Mouse (Mus musculus) embryonic facial prominence, embryonic 12.5 days (tissue): ENCODE results near the gene Nelfe. TPM values are rescaled to one million over a fixed set of nuclear protein-coding genes. Genes with fewer than 3 reads are reported as not detected.

Experiments used
- ATAC-seq: fragments of 200-750 bp; cut with Nextera tagmentation; 2 replicates; pipeline ENCODE4 v1.8.0; 2017; ENCODE audit not compliant: insufficient number of reproducible peaks, insufficient read depth, low FRiP score, low TSS enrichment
- H3K27ac ChIP-seq: fragments of 300-500 bp; sonication (generic); 2 replicates; pipeline ENCODE4 v1.5.1; 2016; ENCODE audit warnings: mild to moderate bottlenecking
- H3K27me3 ChIP-seq: fragments of 300-500 bp; sonication (generic); 2 replicates; pipeline ENCODE4 v1.6.1; 2016; ENCODE audit warnings: mild to moderate bottlenecking, moderate library complexity
- H3K36me3 ChIP-seq: fragments of 300-500 bp; sonication (generic); 2 replicates; pipeline ENCODE4 v1.6.1; 2016; ENCODE audit warnings: mild to moderate bottlenecking
- H3K4me1 ChIP-seq: fragments of 300-500 bp; sonication (generic); 2 replicates; pipeline ENCODE4 v1.6.1; 2016
- H3K4me2 ChIP-seq: fragments of 300-500 bp; sonication (generic); replicated peaks from 2 replicates; pipeline ENCODE4 v1.6.1; 2016; ENCODE audit warnings: mild to moderate bottlenecking, moderate library complexity
- H3K4me3 ChIP-seq: fragments of 300-500 bp; sonication (generic); 2 replicates; pipeline ENCODE4 v1.5.1; 2016; ENCODE audit warnings: mild to moderate bottlenecking
- H3K9ac ChIP-seq: fragments of 300-500 bp; sonication (generic); 2 replicates; pipeline ENCODE4 v1.6.1; 2016; ENCODE audit warnings: mild to moderate bottlenecking, moderate library complexity
- H3K9me3 ChIP-seq: fragments of 300-500 bp; sonication (generic); 2 replicates; pipeline ENCODE4 v1.6.1; 2016; ENCODE audit warnings: mild to moderate bottlenecking, moderate library complexity
- WGBS: fragments of 180-500 bp; shearing (Covaris S2); methylation state at CpG from one replicate; pipeline ENCODE4 v1.1.7; 2016; 5-methylcytosine and 5-hydroxymethylcytosine counted together
- polyA plus RNA-seq: library from polyadenylated mRNA; unstranded; fragments of >200 nt; fragmentation: Nextera tagmentation; extraction: Ambion mirVana; gene quantifications from 2 replicates; pipeline ENCODE4 v1.2.1, GENCODE M21; 2016

Gene Nelfe
- polyA plus RNA-seq, 1 experiment from 2014 or later, result 127 TPM

GRCm38 (mm10) chr17:34850517-34851125 lies 430 bp downstream of the Nelfe start:
- peak; percentile 16 for ATAC-seq
- Histone ChIP-seq H3K27me3 (no peaks in the 10 kb centered on the region), H3K4me2 (peak overlapping the region; percentile 83), H3K4me1 (peaks cover 17% of the 10 kb centered on the region), H3K4me3 (peak overlapping the region; percentile 61), H3K9ac (peak overlapping the region; percentile 70), H3K27ac (peak overlapping the region; percentile 24; the same call in 1 of the 2 replicates), H3K9me3 (no peaks in the 10 kb centered on the region), H3K36me3 (peaks cover 56% of the 10 kb centered on the region)
- WGBS, result 2% methylated on average over 25 of the region's 25 CpGs

GRCm38 (mm10) chr17:34853511-34853910 lies 3.3 kb downstream of the Nelfe start:
- WGBS, result 56% methylated on average over 8 of the region's 8 CpGs

DNA sequence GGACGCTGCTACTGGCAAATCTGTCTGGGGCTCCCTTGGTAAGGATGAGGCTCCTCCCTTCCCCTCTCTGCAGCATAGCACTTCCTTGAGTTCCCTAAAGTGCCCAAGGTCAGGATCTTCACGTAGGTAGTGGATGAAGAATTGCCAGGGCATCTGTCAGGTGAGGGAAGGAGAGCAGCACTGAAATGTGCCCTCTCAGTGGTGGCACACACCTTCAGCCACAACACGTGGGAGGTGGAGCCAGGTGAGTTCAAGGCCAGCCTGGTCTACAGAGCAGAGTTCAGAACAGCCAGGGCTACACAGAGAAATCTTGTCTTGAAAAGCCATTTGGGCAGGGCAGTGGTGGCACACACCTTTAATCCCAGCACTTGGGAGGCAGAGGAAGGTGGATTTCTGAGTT lies 4.6 kb downstream of the Nelfe start:
- no peak overlapping the region for H3K9ac ChIP-seq
- H3K27me3 ChIP-seq, result no peaks in the 10 kb centered on the region
- peaks cover 43% of the 10 kb centered on the region for H3K36me3 ChIP-seq
- H3K9me3 ChIP-seq, result no peaks in the 10 kb centered on the region
- H3K27ac ChIP-seq, result no peak overlapping the region
- peaks cover 11% of the 10 kb centered on the region for H3K4me1 ChIP-seq
- 75% methylated on average over 3 of the region's 3 CpGs for WGBS
- no peak overlapping the region for H3K4me3 ChIP-seq
- H3K4me2 ChIP-seq, result no peak overlapping the region
- ATAC-seq, result no peak

More at GRCm38 (mm10) chr17:34853511-34853910, 3.3 kb downstream of the Nelfe start:
- H3K4me2 ChIP-seq, result no peak overlapping the region
- peaks cover 43% of the 10 kb centered on the region for H3K36me3 ChIP-seq
- peaks cover 17% of the 10 kb centered on the region for H3K4me1 ChIP-seq
- ATAC-seq, result no peak
- H3K27ac ChIP-seq, result no peak overlapping the region
- no peak overlapping the region for H3K4me3 ChIP-seq
- H3K9me3 ChIP-seq, result no peaks in the 10 kb centered on the region
- H3K9ac ChIP-seq, result no peak overlapping the region
- H3K27me3 ChIP-seq, result no peaks in the 10 kb centered on the region

GRCm38 (mm10) chr17:34855825-34856224 lies 5.6 kb downstream of the Nelfe start:
- Histone ChIP-seq H3K4me2 (no peak overlapping the region), H3K9me3 (no peaks in the 10 kb centered on the region), H3K4me1 (peaks cover 10% of the 10 kb centered on the region), H3K4me3 (no peak overlapping the region), H3K27me3 (no peaks in the 10 kb centered on the region), H3K36me3 (peaks cover 43% of the 10 kb centered on the region), H3K9ac (no peak overlapping the region), H3K27ac (no peak overlapping the region)
- no peak for ATAC-seq
- 38% methylated on average over 3 of the region's 3 CpGs for WGBS

DNA sequence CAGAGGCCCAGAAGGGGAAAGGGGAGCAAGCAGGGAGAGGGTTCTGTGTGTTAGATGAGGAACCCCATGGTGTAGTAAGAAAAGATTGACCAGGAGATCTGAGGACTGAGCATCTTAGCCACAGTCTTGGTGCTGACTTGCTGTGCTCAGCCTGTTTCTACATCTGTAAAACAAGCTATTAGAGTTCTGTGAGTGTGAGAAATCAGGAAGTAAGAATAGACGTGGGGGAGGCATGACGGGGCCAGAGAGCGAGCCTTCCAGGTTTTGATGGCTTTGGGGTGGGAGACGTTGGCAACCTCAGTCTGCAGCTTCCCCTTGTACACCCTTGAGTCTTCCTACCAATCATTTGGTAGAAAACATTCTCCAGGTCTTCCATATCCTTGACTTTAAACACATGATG lies 8.5 kb downstream of the Nelfe start:
- 83% methylated on average over 4 of the region's 4 CpGs for WGBS
- H3K27me3 ChIP-seq, result no peaks in the 10 kb centered on the region
- H3K4me1 ChIP-seq, result no peaks in the 10 kb centered on the region
- H3K9ac ChIP-seq, result no peak overlapping the region
- ATAC-seq, result no peak
- H3K4me3 ChIP-seq, result no peak overlapping the region
- H3K36me3 ChIP-seq, result peaks cover 29% of the 10 kb centered on the region
- H3K27ac ChIP-seq, result 0 out of 2 replicates have a peak overlapping the region, but pooled peaks have one; percentile 36
- H3K4me2 ChIP-seq, result no peak overlapping the region
- H3K9me3 ChIP-seq, result no peaks in the 10 kb centered on the region

DNA sequence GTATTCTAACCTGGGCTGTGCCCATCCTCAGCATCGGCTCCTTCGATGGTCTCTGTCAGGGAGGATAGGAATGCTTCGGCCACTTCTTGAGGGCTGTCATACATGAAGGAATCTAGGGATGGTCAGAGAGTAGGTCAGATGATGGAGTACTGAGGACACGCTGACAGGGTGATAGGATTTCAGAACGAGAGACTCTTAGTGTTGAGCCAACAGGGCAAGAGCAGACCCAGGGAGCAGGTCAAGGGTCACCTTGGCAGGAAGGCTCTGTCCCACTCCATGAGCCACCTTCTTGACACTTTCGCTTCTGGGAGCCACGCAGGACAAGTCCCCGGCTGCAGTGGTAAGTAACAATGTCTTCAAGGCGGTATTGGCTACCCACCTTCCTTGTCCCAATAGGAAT lies 10.3 kb downstream of the Nelfe start:
- H3K9ac ChIP-seq, result no peak overlapping the region
- no peak overlapping the region for H3K4me3 ChIP-seq
- H3K4me2 ChIP-seq, result no peak overlapping the region
- H3K27me3 ChIP-seq, result no peaks in the 10 kb centered on the region
- H3K27ac ChIP-seq, result no peak overlapping the region
- H3K4me1 ChIP-seq, result no peaks in the 10 kb centered on the region
- no peak for ATAC-seq
- peaks cover 13% of the 10 kb centered on the region for H3K36me3 ChIP-seq
- no peaks in the 10 kb centered on the region for H3K9me3 ChIP-seq
- 86% methylated on average over 9 of the region's 9 CpGs for WGBS

- WGBS, result 68% methylated on average over 13 of the region's 13 CpGs
- H3K27ac ChIP-seq, result 0 out of 2 replicates have a peak overlapping the region, but pooled peaks have one; percentile 9
- H3K9ac ChIP-seq, result no peak overlapping the region
- H3K4me2 ChIP-seq, result no peak overlapping the region
- no peaks in the 10 kb centered on the region for H3K9me3 ChIP-seq
- H3K4me3 ChIP-seq, result no peak overlapping the region
- no peak for ATAC-seq
- H3K27me3 ChIP-seq, result no peaks in the 10 kb centered on the region
- H3K36me3 ChIP-seq, result 0 out of 2 replicates have a peak, but pooled peaks cover 3% of the 10 kb centered on the region
- no peaks in the 10 kb centered on the region for H3K4me1 ChIP-seq
Observed at GRCm38 (mm10) chr17:34861704-34862415, 11.7 kb downstream of the Nelfe start.

GRCm38 (mm10) chr17:34862416-34863081 lies 12.4 kb downstream of the Nelfe start, which contains the start of gene Cfb:
Cfb (minus strand) TSS chr17:34862518.
- Histone ChIP-seq H3K4me1 (no peaks in the 10 kb centered on the region), H3K4me3 (no peak within 1 kb of the TSS), H3K4me2 (no peak within 1 kb of the TSS), H3K27ac (0 out of 2 replicates have a peak within 1 kb of the TSS, but pooled peaks have one; percentile 9), H3K9me3 (no peaks in the 10 kb centered on the region), H3K9ac (no peak within 1 kb of the TSS), H3K36me3 (no peaks in the 10 kb centered on the region), H3K27me3 (no peaks in the 10 kb centered on the region)
- no peak for ATAC-seq
- 66% methylated on average over 8 of the region's 8 CpGs for WGBS

- no peak overlapping the region for H3K27ac ChIP-seq
- H3K36me3 ChIP-seq, result no peaks in the 10 kb centered on the region
- ATAC-seq, result no peak
- WGBS, result 58% methylated on average over 7 of the region's 7 CpGs
- H3K4me2 ChIP-seq, result no peak overlapping the region
- no peaks in the 10 kb centered on the region for H3K4me1 ChIP-seq
- H3K9me3 ChIP-seq, result no peaks in the 10 kb centered on the region
- no peak overlapping the region for H3K9ac ChIP-seq
- no peaks in the 10 kb centered on the region; the same call in 1 of the 2 replicates for H3K27me3 ChIP-seq
- no peak overlapping the region for H3K4me3 ChIP-seq
Observed at GRCm38 (mm10) chr17:34865981-34866380, 15.8 kb downstream of the Nelfe start.

- 90% methylated on average over 6 of the region's 6 CpGs for WGBS
- no peak overlapping the region for H3K4me3 ChIP-seq
- H3K9me3 ChIP-seq, result no peaks in the 10 kb centered on the region
- no peak overlapping the region for H3K27ac ChIP-seq
- H3K4me2 ChIP-seq, result no peak overlapping the region
- no peak for ATAC-seq
- no peak overlapping the region for H3K9ac ChIP-seq
- no peaks in the 10 kb centered on the region; the same call in 1 of the 2 replicates for H3K27me3 ChIP-seq
- peaks cover 2% of the 10 kb centered on the region for H3K4me1 ChIP-seq
- no peaks in the 10 kb centered on the region for H3K36me3 ChIP-seq
Observed at GRCm38 (mm10) chr17:34874321-34874720, 24.1 kb downstream of the Nelfe start.

- ATAC-seq, result no peak; the same call in 1 of the 2 replicates
- Histone ChIP-seq H3K27me3 (0 out of 2 replicates have a peak, but pooled peaks cover 4% of the 10 kb centered on the region), H3K9ac (peak within 1 kb of the TSS; percentile 2; the same call in 1 of the 2 replicates), H3K27ac (0 out of 2 replicates have a peak within 1 kb of the TSS, but pooled peaks have one; percentile 50), H3K4me2 (0 out of 2 replicates have a peak within 1 kb of the TSS, but pooled peaks have one; percentile 13), H3K4me1 (peaks cover 20% of the 10 kb centered on the region), H3K9me3 (no peaks in the 10 kb centered on the region), H3K4me3 (no peak within 1 kb of the TSS), H3K36me3 (no peaks in the 10 kb centered on the region)
- WGBS, result 37% methylated on average over 11 of the region's 11 CpGs
Observed at GRCm38 (mm10) chr17:34879336-34879879, 29.2 kb downstream of the Nelfe start, which contains the start of gene Zbtb12. Zbtb12 (plus strand) TSS chr17:34879483.
